Mouse (Mus musculus): ENCODE data around the gene Dnaaf2. TPM values are rescaled to one million over a fixed set of nuclear protein-coding genes. Genes with fewer than 3 reads are reported as not detected.

Gene Dnaaf2
- polyA plus RNA-seq, 1 experiment from 2014 or later = 5.2 TPM

GRCm38 (mm10) chr12:69207926-69208325, 9.7 kb upstream of the Dnaaf2 start:
- DNase-seq (ENCODE audit: low spot score) = no peak
- Histone ChIP-seq H3K4me1 (ENCODE audit: control insufficient read depth, insufficient read depth, low read length) (no peaks in the 10 kb centered on the region), H3K4me3 (ENCODE audit: low read depth, low read length) (no peak overlapping the region), H3K4me2 (ENCODE audit: low read length) (no peak overlapping the region), H3K27me3 (replicated peaks; ENCODE audit: control insufficient read depth, insufficient read depth, low read length) (no peaks in the 10 kb centered on the region), H3K36me3 (ENCODE audit: control insufficient read depth, insufficient read depth, low read length) (peaks cover 10% of the 10 kb centered on the region), H3K9ac (ENCODE audit: low read length) (no peak overlapping the region), H3K27ac (ENCODE audit: low read depth, low read length) (no peak overlapping the region), H3K9me3 (replicated peaks; ENCODE audit: control insufficient read depth, low read length) (no peaks in the 10 kb centered on the region)
- WGBS = 91% methylated on average over 7 of the region's 7 CpGs
- no peak for ATAC-seq

GRCm38 (mm10) chr12:69207396-69207795, 9.2 kb upstream of the Dnaaf2 start:
- Histone ChIP-seq H3K27ac (ENCODE audit: low read depth, low read length) (no peak overlapping the region), H3K36me3 (ENCODE audit: control insufficient read depth, insufficient read depth, low read length) (peaks cover 13% of the 10 kb centered on the region), H3K4me3 (ENCODE audit: low read depth, low read length) (no peak overlapping the region), H3K9me3 (replicated peaks; ENCODE audit: control insufficient read depth, low read length) (no peaks in the 10 kb centered on the region), H3K27me3 (replicated peaks; ENCODE audit: control insufficient read depth, insufficient read depth, low read length) (no peaks in the 10 kb centered on the region), H3K9ac (ENCODE audit: low read length) (no peak overlapping the region), H3K4me2 (ENCODE audit: low read length) (no peak overlapping the region), H3K4me1 (ENCODE audit: control insufficient read depth, insufficient read depth, low read length) (no peaks in the 10 kb centered on the region)
- ATAC-seq (no peak), DNase-seq (ENCODE audit: low spot score) (no peak)
- WGBS = 96% methylated on average over 8 of the region's 8 CpGs

- WGBS = 81% methylated on average over 16 of the region's 16 CpGs
- Histone ChIP-seq H3K4me3 (ENCODE audit: low read depth, low read length) (no peak within 1 kb of the TSS), H3K4me1 (ENCODE audit: control insufficient read depth, insufficient read depth, low read length) (no peaks in the 10 kb centered on the region), H3K9ac (ENCODE audit: low read length) (no peak within 1 kb of the TSS), H3K27me3 (replicated peaks; ENCODE audit: control insufficient read depth, insufficient read depth, low read length) (no peaks in the 10 kb centered on the region), H3K9me3 (replicated peaks; ENCODE audit: control insufficient read depth, low read length) (no peaks in the 10 kb centered on the region), H3K27ac (ENCODE audit: low read depth, low read length) (no peak within 1 kb of the TSS), H3K36me3 (ENCODE audit: control insufficient read depth, insufficient read depth, low read length) (peaks cover 30% of the 10 kb centered on the region), H3K4me2 (ENCODE audit: low read length) (no peak within 1 kb of the TSS)
- DNase-seq (ENCODE audit: low spot score) (peak; percentile 69), ATAC-seq (0 out of 2 replicates have a peak, but pooled peaks have one; percentile 42)
Observed at GRCm38 (mm10) chr12:69204052-69204833, 6.0 kb upstream of the Dnaaf2 start, which contains the start of gene Gm49384. Gm49384 (minus strand) TSS chr12:69204267.

GRCm38 (mm10) chr12:69198985-69199384, 756 bp upstream of the Dnaaf2 start:
- no peak overlapping the region for H3K4me3 ChIP-seq (ENCODE audit: low read depth, low read length)
- H3K4me2 ChIP-seq (ENCODE audit: low read length) = peak overlapping the region; percentile 96; the same call in 1 of the 2 replicates
- no peaks in the 10 kb centered on the region for H3K27me3 ChIP-seq (replicated peaks; ENCODE audit: control insufficient read depth, insufficient read depth, low read length)
- H3K9ac ChIP-seq (ENCODE audit: low read length) = no peak overlapping the region
- ATAC-seq (no peak), DNase-seq (ENCODE audit: low spot score) (no peak)
- H3K9me3 ChIP-seq (replicated peaks; ENCODE audit: control insufficient read depth, low read length) = no peaks in the 10 kb centered on the region
- H3K36me3 ChIP-seq (ENCODE audit: control insufficient read depth, insufficient read depth, low read length) = peaks cover 25% of the 10 kb centered on the region
- no peak overlapping the region for H3K27ac ChIP-seq (ENCODE audit: low read depth, low read length)
- peaks cover 11% of the 10 kb centered on the region for H3K4me1 ChIP-seq (ENCODE audit: control insufficient read depth, insufficient read depth, low read length)

- peak; percentile 51 for DNase-seq (ENCODE audit: low spot score)
- under 1% methylated on average over 84 of the region's 94 CpGs for WGBS
Observed at GRCm38 (mm10) chr12:69197378-69198163, 658 bp downstream of the Dnaaf2 start.

GRCm38 (mm10) chr12:69196444-69197377, 1.5 kb downstream of the Dnaaf2 start, which contains the start of gene Gm49383:
Gm49383 (minus strand) TSS chr12:69197104.
- ATAC-seq = peak; percentile 86
- under 1% methylated on average over 75 of the region's 75 CpGs for WGBS

More at GRCm38 (mm10) chr12:69197378-69198163, 658 bp downstream of the Dnaaf2 start:
- peak overlapping the region; percentile 87 for H3K9ac ChIP-seq (ENCODE audit: low read length)
- peak; percentile 78 for ATAC-seq
- H3K4me2 ChIP-seq (ENCODE audit: low read length) = peak overlapping the region; percentile 96
- H3K27me3 ChIP-seq (replicated peaks; ENCODE audit: control insufficient read depth, insufficient read depth, low read length) = no peaks in the 10 kb centered on the region
- H3K27ac ChIP-seq (ENCODE audit: low read depth, low read length) = peak overlapping the region; percentile 86
- H3K9me3 ChIP-seq (replicated peaks; ENCODE audit: control insufficient read depth, low read length) = no peaks in the 10 kb centered on the region
- peak overlapping the region; percentile 83 for H3K4me3 ChIP-seq (ENCODE audit: low read depth, low read length)
- H3K4me1 ChIP-seq (ENCODE audit: control insufficient read depth, insufficient read depth, low read length) = peaks cover 11% of the 10 kb centered on the region
- peaks cover 24% of the 10 kb centered on the region for H3K36me3 ChIP-seq (ENCODE audit: control insufficient read depth, insufficient read depth, low read length)

GRCm38 (mm10) chr12:69192637-69193036, 5.6 kb downstream of the Dnaaf2 start:
- peaks cover 6% of the 10 kb centered on the region for H3K4me1 ChIP-seq (ENCODE audit: control insufficient read depth, insufficient read depth, low read length)
- H3K4me3 ChIP-seq (ENCODE audit: low read depth, low read length) = no peak overlapping the region
- H3K36me3 ChIP-seq (ENCODE audit: control insufficient read depth, insufficient read depth, low read length) = peaks cover 26% of the 10 kb centered on the region
- no peak overlapping the region for H3K27ac ChIP-seq (ENCODE audit: low read depth, low read length)
- ATAC-seq = no peak
- no peak overlapping the region for H3K9ac ChIP-seq (ENCODE audit: low read length)
- no peaks in the 10 kb centered on the region for H3K27me3 ChIP-seq (replicated peaks; ENCODE audit: control insufficient read depth, insufficient read depth, low read length)
- H3K4me2 ChIP-seq (ENCODE audit: low read length) = no peak overlapping the region
- H3K9me3 ChIP-seq (replicated peaks; ENCODE audit: control insufficient read depth, low read length) = no peaks in the 10 kb centered on the region
- DNase-seq (ENCODE audit: low spot score) = no peak
- 97% methylated on average over 2 of the region's 2 CpGs for WGBS

More at GRCm38 (mm10) chr12:69196444-69197377, 1.5 kb downstream of the Dnaaf2 start, which contains the start of gene Gm49383:
- Histone ChIP-seq H3K4me2 (ENCODE audit: low read length) (peak within 1 kb of the TSS; percentile 96), H3K9ac (ENCODE audit: low read length) (peak within 1 kb of the TSS; percentile 87), H3K4me1 (ENCODE audit: control insufficient read depth, insufficient read depth, low read length) (peaks cover 11% of the 10 kb centered on the region), H3K36me3 (ENCODE audit: control insufficient read depth, insufficient read depth, low read length) (peaks cover 20% of the 10 kb centered on the region), H3K9me3 (replicated peaks; ENCODE audit: control insufficient read depth, low read length) (no peaks in the 10 kb centered on the region), H3K4me3 (ENCODE audit: low read depth, low read length) (peak within 1 kb of the TSS; percentile 83), H3K27ac (ENCODE audit: low read depth, low read length) (peak within 1 kb of the TSS; percentile 86), H3K27me3 (replicated peaks; ENCODE audit: control insufficient read depth, insufficient read depth, low read length) (no peaks in the 10 kb centered on the region)
- peak; percentile 85 for DNase-seq (ENCODE audit: low spot score)

- DNase-seq (ENCODE audit: low spot score) (no peak), ATAC-seq (no peak)
- WGBS = 92% methylated on average over 5 of the region's 5 CpGs
- no peak overlapping the region for H3K4me2 ChIP-seq (ENCODE audit: low read length)
- no peak overlapping the region for H3K27ac ChIP-seq (ENCODE audit: low read depth, low read length)
- no peaks in the 10 kb centered on the region for H3K27me3 ChIP-seq (replicated peaks; ENCODE audit: control insufficient read depth, insufficient read depth, low read length)
- H3K9me3 ChIP-seq (replicated peaks; ENCODE audit: control insufficient read depth, low read length) = no peaks in the 10 kb centered on the region
- peaks cover 6% of the 10 kb centered on the region for H3K4me1 ChIP-seq (ENCODE audit: control insufficient read depth, insufficient read depth, low read length)
- H3K36me3 ChIP-seq (ENCODE audit: control insufficient read depth, insufficient read depth, low read length) = peaks cover 29% of the 10 kb centered on the region
- no peak overlapping the region for H3K9ac ChIP-seq (ENCODE audit: low read length)
- H3K4me3 ChIP-seq (ENCODE audit: low read depth, low read length) = no peak overlapping the region
Observed at GRCm38 (mm10) chr12:69191396-69191795, 6.8 kb downstream of the Dnaaf2 start.
